Mouse (Mus musculus): Measurements from ENCODE around the gene Adgrb3. TPM values are rescaled to one million over a fixed set of nuclear protein-coding genes. Genes with fewer than 3 reads are reported as not detected.
"Not testable (repeated sequence)": the region's sequence is repeated elsewhere in the genome, so short reads cannot be mapped to it uniquely, and the experiment has no call there.

Gene Adgrb3
- polyA plus RNA-seq, 1 experiment from 2014 or later, result 0.70 TPM

GRCm38 (mm10) chr1:25706299-25706698 is 123.2 kb downstream of the Adgrb3 start:
- H3K36me3 ChIP-seq, result no peaks in the 10 kb centered on the region
- H3K9me3 ChIP-seq (replicated peaks), result no peaks in the 10 kb centered on the region
- 87% methylated on average over 2 of the region's 2 CpGs for WGBS
- no peaks in the 10 kb centered on the region for H3K4me1 ChIP-seq
- no peak overlapping the region for H3K4me3 ChIP-seq (replicated peaks)
- ATAC-seq (replicated peaks; ENCODE audit: low FRiP score), result no peak
- no peak overlapping the region for H3K27ac ChIP-seq
- no peak overlapping the region for H3K4me2 ChIP-seq
- no peak overlapping the region for H3K9ac ChIP-seq
- H3K27me3 ChIP-seq, result no peaks in the 10 kb centered on the region

GRCm38 (mm10) chr1:25698702-25699250 is 130.7 kb downstream of the Adgrb3 start:
- no peak overlapping the region for H3K9ac ChIP-seq
- 92% methylated on average over 6 of the region's 6 CpGs for WGBS
- no peaks in the 10 kb centered on the region for H3K27me3 ChIP-seq
- no peak overlapping the region for H3K27ac ChIP-seq
- no peak for ATAC-seq (replicated peaks; ENCODE audit: low FRiP score)
- no peaks in the 10 kb centered on the region for H3K4me1 ChIP-seq
- no peak overlapping the region for H3K4me2 ChIP-seq
- no peaks in the 10 kb centered on the region for H3K9me3 ChIP-seq (replicated peaks)
- no peak overlapping the region for H3K4me3 ChIP-seq (replicated peaks)
- H3K36me3 ChIP-seq, result no peaks in the 10 kb centered on the region

- H3K9ac ChIP-seq, result no peak overlapping the region
- H3K4me2 ChIP-seq, result no peak overlapping the region
- ATAC-seq (replicated peaks; ENCODE audit: low FRiP score), result no peak
- no peaks in the 10 kb centered on the region for H3K27me3 ChIP-seq
- 76% methylated on average over 4 of the region's 4 CpGs for WGBS
- no peaks in the 10 kb centered on the region for H3K9me3 ChIP-seq (replicated peaks)
- H3K4me1 ChIP-seq, result no peaks in the 10 kb centered on the region
- no peak overlapping the region for H3K4me3 ChIP-seq (replicated peaks)
- H3K36me3 ChIP-seq, result no peaks in the 10 kb centered on the region
- no peak overlapping the region for H3K27ac ChIP-seq
These were observed 132.3 kb downstream of the Adgrb3 start for GRCm38 (mm10) chr1:25697179-25697578.

- no peak for ATAC-seq (replicated peaks; ENCODE audit: low FRiP score)
- H3K4me2 ChIP-seq, result no peak overlapping the region
- no peak overlapping the region for H3K27ac ChIP-seq
- no peak overlapping the region for H3K4me3 ChIP-seq (replicated peaks)
- H3K9me3 ChIP-seq (replicated peaks), result no peaks in the 10 kb centered on the region
- H3K4me1 ChIP-seq, result no peaks in the 10 kb centered on the region
- H3K36me3 ChIP-seq, result no peaks in the 10 kb centered on the region
- no peak overlapping the region for H3K9ac ChIP-seq
- 69% methylated on average over 3 of the region's 3 CpGs for WGBS
- H3K27me3 ChIP-seq, result no peaks in the 10 kb centered on the region
These were observed 132.7 kb downstream of the Adgrb3 start for GRCm38 (mm10) chr1:25696771-25697170.

GRCm38 (mm10) chr1:25682118-25682517 is 147.4 kb downstream of the Adgrb3 start:
- Histone ChIP-seq H3K4me1 (no peaks in the 10 kb centered on the region), H3K27me3 (no peaks in the 10 kb centered on the region), H3K4me2 (no peak overlapping the region), H3K9me3 (replicated peaks) (no peaks in the 10 kb centered on the region), H3K9ac (no peak overlapping the region), H3K4me3 (replicated peaks) (no peak overlapping the region), H3K36me3 (no peaks in the 10 kb centered on the region), H3K27ac (no peak overlapping the region)
- 87% methylated on average over 3 of the region's 3 CpGs for WGBS
- ATAC-seq (replicated peaks; ENCODE audit: low FRiP score), result no peak

GRCm38 (mm10) chr1:25679656-25680055 is 149.9 kb downstream of the Adgrb3 start:
- 59% methylated on average over 2 of the region's 2 CpGs for WGBS
- Histone ChIP-seq H3K4me3 (replicated peaks) (no peak overlapping the region), H3K4me1 (no peaks in the 10 kb centered on the region), H3K9ac (no peak overlapping the region), H3K4me2 (no peak overlapping the region), H3K36me3 (no peaks in the 10 kb centered on the region), H3K27ac (no peak overlapping the region), H3K9me3 (replicated peaks) (no peaks in the 10 kb centered on the region), H3K27me3 (no peaks in the 10 kb centered on the region)
- no peak for ATAC-seq (replicated peaks; ENCODE audit: low FRiP score)

- Histone ChIP-seq H3K4me1 (no peaks in the 10 kb centered on the region), H3K27me3 (no peaks in the 10 kb centered on the region), H3K4me2 (no peak overlapping the region), H3K36me3 (no peaks in the 10 kb centered on the region), H3K4me3 (replicated peaks) (no peak overlapping the region), H3K27ac (no peak overlapping the region), H3K9me3 (replicated peaks) (no peaks in the 10 kb centered on the region), H3K9ac (no peak overlapping the region)
- 96% methylated on average over 1 of the region's 1 CpGs for WGBS
- no peak for ATAC-seq (replicated peaks; ENCODE audit: low FRiP score)
These were observed 176.8 kb downstream of the Adgrb3 start for GRCm38 (mm10) chr1:25652717-25653116.

GRCm38 (mm10) chr1:25644256-25644655 is 185.3 kb downstream of the Adgrb3 start:
- 64% methylated on average over 5 of the region's 5 CpGs for WGBS
- no peak for ATAC-seq (replicated peaks; ENCODE audit: low FRiP score)
- Histone ChIP-seq H3K4me3 (replicated peaks) (no peak overlapping the region), H3K9ac (no peak overlapping the region), H3K9me3 (replicated peaks) (no peaks in the 10 kb centered on the region), H3K27ac (no peak overlapping the region), H3K36me3 (no peaks in the 10 kb centered on the region), H3K4me2 (no peak overlapping the region), H3K27me3 (no peaks in the 10 kb centered on the region), H3K4me1 (no peaks in the 10 kb centered on the region)

- Histone ChIP-seq H3K4me2 (no peak overlapping the region), H3K9ac (no peak overlapping the region), H3K36me3 (no peaks in the 10 kb centered on the region), H3K4me1 (no peaks in the 10 kb centered on the region), H3K4me3 (replicated peaks) (no peak overlapping the region), H3K27me3 (no peaks in the 10 kb centered on the region), H3K9me3 (replicated peaks) (no peaks in the 10 kb centered on the region), H3K27ac (no peak overlapping the region)
- WGBS, result 72% methylated on average over 4 of the region's 4 CpGs
- ATAC-seq (replicated peaks; ENCODE audit: low FRiP score), result no peak
These were observed 208.0 kb downstream of the Adgrb3 start for GRCm38 (mm10) chr1:25621458-25621857.

- H3K27me3 ChIP-seq, result no peaks in the 10 kb centered on the region
- ATAC-seq (replicated peaks; ENCODE audit: low FRiP score), result no peak
- no peak overlapping the region for H3K4me2 ChIP-seq
- H3K9ac ChIP-seq, result no peak overlapping the region
- H3K9me3 ChIP-seq (replicated peaks), result no peaks in the 10 kb centered on the region
- no peak overlapping the region for H3K4me3 ChIP-seq (replicated peaks)
- no peaks in the 10 kb centered on the region for H3K36me3 ChIP-seq
- H3K4me1 ChIP-seq, result no peaks in the 10 kb centered on the region
- H3K27ac ChIP-seq, result no peak overlapping the region
These were observed 212.6 kb downstream of the Adgrb3 start for GRCm38 (mm10) chr1:25616954-25617353.

- H3K9me3 ChIP-seq (replicated peaks); H3K9ac ChIP-seq; H3K27ac ChIP-seq; H3K4me3 ChIP-seq (replicated peaks); H3K4me1 ChIP-seq; ATAC-seq (replicated peaks; ENCODE audit: low FRiP score); H3K27me3 ChIP-seq; H3K36me3 ChIP-seq; H3K4me2 ChIP-seq: not testable (repeated sequence)
These were observed 218.7 kb downstream of the Adgrb3 start for GRCm38 (mm10) chr1:25610776-25611175.

GRCm38 (mm10) chr1:25598941-25599340 is 230.6 kb downstream of the Adgrb3 start:
- no peaks in the 10 kb centered on the region for H3K27me3 ChIP-seq
- no peak overlapping the region for H3K27ac ChIP-seq
- no peaks in the 10 kb centered on the region for H3K4me1 ChIP-seq
- H3K4me2 ChIP-seq, result no peak overlapping the region
- H3K4me3 ChIP-seq (replicated peaks), result no peak overlapping the region
- no peak for ATAC-seq (replicated peaks; ENCODE audit: low FRiP score)
- H3K9me3 ChIP-seq (replicated peaks), result no peaks in the 10 kb centered on the region
- H3K9ac ChIP-seq, result no peak overlapping the region
- 84% methylated on average over 5 of the region's 5 CpGs for WGBS
- no peaks in the 10 kb centered on the region for H3K36me3 ChIP-seq

GRCm38 (mm10) chr1:25588568-25589118 is 240.9 kb downstream of the Adgrb3 start:
- Histone ChIP-seq H3K27ac (no peak overlapping the region), H3K9me3 (replicated peaks) (no peaks in the 10 kb centered on the region), H3K36me3 (no peaks in the 10 kb centered on the region), H3K9ac (no peak overlapping the region), H3K4me2 (no peak overlapping the region), H3K4me1 (no peaks in the 10 kb centered on the region), H3K27me3 (no peaks in the 10 kb centered on the region), H3K4me3 (replicated peaks) (no peak overlapping the region)
- 68% methylated on average over 2 of the region's 2 CpGs for whole genome bisulfite sequencing
- ATAC-seq (replicated peaks; ENCODE audit: low FRiP score), result no peak
